Comparison of ENCODE assay signal across 1 mouse cellular context in the genomic region with DNA sequence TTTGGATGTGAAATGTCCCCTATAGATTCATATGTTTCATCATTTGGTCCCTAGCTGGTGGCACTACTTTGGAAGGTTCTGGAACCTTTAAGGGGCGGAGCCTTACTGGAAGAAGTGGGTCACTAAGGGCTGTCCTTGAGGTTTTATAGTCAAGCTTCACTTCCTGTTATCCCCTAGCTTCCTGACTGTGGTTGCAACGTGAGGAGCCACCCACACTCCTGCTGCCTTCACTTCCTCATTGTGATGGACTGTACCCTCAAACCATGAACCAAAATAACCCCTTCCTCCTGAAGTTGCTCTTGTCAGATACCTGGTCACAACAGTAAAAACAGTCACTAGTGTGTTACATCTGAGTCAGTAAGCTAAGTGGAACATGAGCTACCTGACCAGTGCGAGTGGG.
TF ChIP-seq lines count a peak whose summit lies in the region.

No protein-coding gene starts in this region.

TF ChIP-seq in MEL, 35 proteins besides CTCF, POLR2A, EP300 and RAD21:
- TF ChIP-seq USF1 (IDR thresholded peaks at IDR 0.05; ENCODE audit: low read depth, low read length) (no peak), BHLHE40 (IDR thresholded peaks at IDR 0.05; ENCODE audit: borderline replicate concordance, low read depth, low read length) (no peak), MYC (IDR thresholded peaks at IDR 0.05; ENCODE audit: low read depth, low read length) (no peak), NRF1 (IDR thresholded peaks at IDR 0.05; ENCODE audit: insufficient read depth, low read depth, low read length, poor library complexity, severe bottlenecking) (no peak), MAFK (IDR thresholded peaks at IDR 0.05; ENCODE audit: borderline replicate concordance, low read depth, low read length) (no peak), NELFE (IDR thresholded peaks at IDR 0.05; ENCODE audit: low read depth, low read length) (no peak), ETS1 (IDR thresholded peaks at IDR 0.05; ENCODE audit: low read depth, low read length) (no peak)
